Mouse (Mus musculus) adrenal gland, adult (tissue): ENCODE results near the gene Nr3c2.

Experiments
- DNase-seq, 2 experiments: peaks; one replicate each; pipeline ENCODE4 v3.0.0; 2022 to 2023; ENCODE audit warnings: low spot score in 1 of 2; ENCODE audit not compliant: inconsistent age in 2 of 2

Nr3c2 gene

GRCm38 (mm10) chr8:76899411-76900154 is at the start of gene Nr3c2:
Gene Nr3c2, plus strand, starts transcription at chr8:76899442.
- DNase-seq = peak; percentile 57 to 84

- no peak for DNase-seq
Observed at GRCm38 (mm10) chr8:76858534-76858933, 40.7 kb upstream of the Nr3c2 start.

GRCm38 (mm10) chr8:76859709-76860108 is 39.5 kb upstream of the Nr3c2 start:
- no peak for DNase-seq

- no peak for DNase-seq
Observed at GRCm38 (mm10) chr8:76863066-76863465, 36.2 kb upstream of the Nr3c2 start.

- DNase-seq = no peak
Observed at GRCm38 (mm10) chr8:76876809-76877208, 22.4 kb upstream of the Nr3c2 start.

- DNase-seq = peak in 1 of 2 experiments; percentile 53
Observed at GRCm38 (mm10) chr8:76897050-76897449, 2.2 kb upstream of the Nr3c2 start.

GRCm38 (mm10) chr8:76898721-76899410 is 376 bp upstream of the Nr3c2 start:
- DNase-seq = peak; percentile 88 to 96

GRCm38 (mm10) chr8:76900155-76901141 is 1.2 kb downstream of the Nr3c2 start:
- DNase-seq = peak; percentile 68 to 91

- peak; percentile 99 for DNase-seq
Observed at GRCm38 (mm10) chr8:76901430-76902204, 2.4 kb downstream of the Nr3c2 start.

GRCm38 (mm10) chr8:76902205-76903078 is 3.2 kb downstream of the Nr3c2 start:
- DNase-seq = peak in 1 of 2 experiments; percentile 66

- no peak for DNase-seq
Observed at GRCm38 (mm10) chr8:76911206-76911605, 12.0 kb downstream of the Nr3c2 start.

- no peak for DNase-seq
Observed at GRCm38 (mm10) chr8:76912678-76913077, 13.4 kb downstream of the Nr3c2 start.

GRCm38 (mm10) chr8:76913207-76913606 is 14.0 kb downstream of the Nr3c2 start:
- no peak for DNase-seq

GRCm38 (mm10) chr8:76915260-76915659 is 16.0 kb downstream of the Nr3c2 start:
- no peak for DNase-seq

- no peak for DNase-seq
Observed at GRCm38 (mm10) chr8:76919546-76919945, 20.3 kb downstream of the Nr3c2 start.

GRCm38 (mm10) chr8:76924150-76924549 is 24.9 kb downstream of the Nr3c2 start:
- no peak for DNase-seq

GRCm38 (mm10) chr8:76928326-76928725 is 29.1 kb downstream of the Nr3c2 start:
- DNase-seq = no peak

- DNase-seq = no peak
Observed at GRCm38 (mm10) chr8:76928808-76929207, 29.6 kb downstream of the Nr3c2 start.

GRCm38 (mm10) chr8:76965046-76965445 is 65.8 kb downstream of the Nr3c2 start:
- no peak for DNase-seq
